24 mouse cellular contexts compared by ENCODE assay signal in genomic region chr2:141738702-141739101, GRCm38 (mm10).
"Had no signal": no experiment of that assay in that cellular context is flagged by ENCODE, and none has a peak within 500 bp of the region (broad histone marks: within the 10 kb centered on the region; RNA-seq: fewer than 3 reads in every experiment).

No protein-coding gene starts in this region.

- DNase-seq: gastrocnemius, adult 2 months; gastrocnemius, postnatal 10 days; gastrocnemius, postnatal 25 days; heart, adult 18-20 months; heart, postnatal 10 days; heart, postnatal 4 days; kidney, adult 18-20 months; kidney, adult 8-10 months; kidney, postnatal 10 days; kidney, postnatal 25 days; kidney, postnatal 4 days; liver had no signal

- H3K4me2 ChIP-seq: heart, embryonic 12.5 days; hindbrain, embryonic 12.5 days; hindbrain, embryonic 14.5 days; intestine, embryonic 15.5 days; limb, embryonic 12.5 days had no signal

- H3K9me3 ChIP-seq: heart, embryonic 10.5 days; heart, embryonic 12.5 days; hindbrain, embryonic 10.5 days; hindbrain, embryonic 12.5 days; intestine, embryonic 15.5 days; limb, embryonic 10.5 days; limb, embryonic 12.5 days had no signal

- H3K4me1 ChIP-seq: heart, embryonic 10.5 days; heart, embryonic 12.5 days; hindbrain, embryonic 10.5 days; intestine, embryonic 15.5 days; limb, embryonic 10.5 days; limb, embryonic 12.5 days had no signal

- H3K4me3 ChIP-seq: gastrocnemius, adult 2 months; heart, embryonic 10.5 days; heart, embryonic 12.5 days; hindbrain, embryonic 10.5 days; hindbrain, embryonic 12.5 days; intestine, embryonic 15.5 days; layer of hippocampus, adult 2 months; left cerebral cortex, adult 2 months; limb, embryonic 10.5 days; limb, embryonic 12.5 days had no signal

- H3K9ac ChIP-seq: heart, embryonic 12.5 days; hindbrain, embryonic 12.5 days; hindbrain, embryonic 14.5 days; intestine, embryonic 15.5 days; limb, embryonic 12.5 days had no signal

- H3K27ac ChIP-seq: gastrocnemius, adult 2 months; heart, embryonic 10.5 days; hindbrain, embryonic 10.5 days; hindbrain, embryonic 12.5 days; hindbrain, embryonic 14.5 days; intestine, embryonic 15.5 days; layer of hippocampus, adult 2 months; left cerebral cortex, adult 2 months; limb, embryonic 10.5 days; limb, embryonic 12.5 days had no signal

- H3K36me3 ChIP-seq: heart, embryonic 10.5 days; heart, embryonic 12.5 days; hindbrain, embryonic 10.5 days; hindbrain, embryonic 12.5 days; intestine, embryonic 15.5 days; limb, embryonic 10.5 days; limb, embryonic 12.5 days had no signal

- ATAC-seq: inflammation-experienced regulatory T-cells, adult 6 months; intestine, embryonic 15.5 days; intestine, postnatal 0 days had no signal

- H3K27me3 ChIP-seq: heart, embryonic 12.5 days; hindbrain, embryonic 12.5 days; intestine, embryonic 15.5 days; limb, embryonic 12.5 days had no signal
